Mouse (Mus musculus) right cerebral cortex, postnatal 36 days (tissue): ENCODE data around the gene Apobec4.

Experiments used
- DNase-seq, 2 experiments: peaks; one replicate each; pipeline ENCODE4 v3.0.0; 2022; ENCODE audit warnings: low spot score in 2 of 2, mixed read lengths in 1 of 2

Gene Apobec4

DNA sequence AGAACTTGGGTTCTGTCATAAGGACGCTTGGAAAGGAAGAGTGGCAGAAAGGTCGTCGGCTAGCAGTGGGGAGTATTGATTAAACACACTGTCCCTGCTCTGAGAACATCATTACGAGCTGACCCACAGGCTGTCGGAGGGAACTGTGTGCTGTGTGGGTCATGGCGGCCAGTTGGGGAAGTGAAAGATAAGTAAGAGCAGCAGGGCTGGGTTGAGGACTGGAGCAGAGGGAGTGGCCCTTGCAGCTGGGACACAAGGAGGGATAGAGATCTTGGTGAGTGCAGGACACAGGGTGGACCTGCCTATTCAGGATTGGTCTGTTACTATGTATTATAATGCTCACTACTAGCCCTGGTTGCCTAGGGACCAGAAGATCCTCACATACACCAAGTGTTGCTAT is 54.6 kb downstream of the Apobec4 start:
- no peak for DNase-seq
